Mouse (Mus musculus): ENCODE data around the gene Chit1. TPM values are rescaled to one million over a fixed set of nuclear protein-coding genes. Genes with fewer than 3 reads are reported as not detected.
A peak's percentile ranks its signal among the peaks of the same experiment; 100 is the strongest.

Chit1 gene
- polyA plus RNA-seq, 1 experiment from 2014 or later: 0.13 TPM

GRCm38 (mm10) chr1:134136351-134136750, 25.3 kb downstream of the Chit1 start:
- H3K9ac ChIP-seq (ENCODE audit: low read length): no peak overlapping the region
- H3K4me3 ChIP-seq (ENCODE audit: low read depth, low read length): no peak overlapping the region
- H3K27ac ChIP-seq (ENCODE audit: low read depth, low read length): no peak overlapping the region
- no peak for DNase-seq (ENCODE audit: low spot score)
- H3K9me3 ChIP-seq (replicated peaks; ENCODE audit: control insufficient read depth, low read length): no peaks in the 10 kb centered on the region
- H3K4me1 ChIP-seq (ENCODE audit: control insufficient read depth, insufficient read depth, low read length): no peaks in the 10 kb centered on the region
- ATAC-seq: no peak
- H3K4me2 ChIP-seq (ENCODE audit: low read length): no peak overlapping the region
- no peaks in the 10 kb centered on the region for H3K36me3 ChIP-seq (ENCODE audit: control insufficient read depth, insufficient read depth, low read length)
- no peaks in the 10 kb centered on the region for H3K27me3 ChIP-seq (replicated peaks; ENCODE audit: control insufficient read depth, insufficient read depth, low read length)
- 62% methylated on average over 3 of the region's 3 CpGs for WGBS

- no peaks in the 10 kb centered on the region for H3K9me3 ChIP-seq (replicated peaks; ENCODE audit: control insufficient read depth, low read length)
- ATAC-seq (no peak), DNase-seq (ENCODE audit: low spot score) (no peak)
- H3K36me3 ChIP-seq (ENCODE audit: control insufficient read depth, insufficient read depth, low read length): no peaks in the 10 kb centered on the region
- no peak overlapping the region for H3K9ac ChIP-seq (ENCODE audit: low read length)
- no peak overlapping the region for H3K4me3 ChIP-seq (ENCODE audit: low read depth, low read length)
- no peak overlapping the region for H3K4me2 ChIP-seq (ENCODE audit: low read length)
- 85% methylated on average over 9 of the region's 9 CpGs for WGBS
- H3K27me3 ChIP-seq (replicated peaks; ENCODE audit: control insufficient read depth, insufficient read depth, low read length): no peaks in the 10 kb centered on the region
- peaks cover 9% of the 10 kb centered on the region; the same call in 1 of the 2 replicates for H3K4me1 ChIP-seq (ENCODE audit: control insufficient read depth, insufficient read depth, low read length)
- H3K27ac ChIP-seq (ENCODE audit: low read depth, low read length): no peak overlapping the region
Measured at GRCm38 (mm10) chr1:134138424-134138823, 27.4 kb downstream of the Chit1 start.

- Histone ChIP-seq H3K27ac (ENCODE audit: low read depth, low read length) (peak overlapping the region; percentile 48), H3K4me2 (ENCODE audit: low read length) (no peak overlapping the region), H3K4me1 (ENCODE audit: control insufficient read depth, insufficient read depth, low read length) (peaks cover 9% of the 10 kb centered on the region; the same call in 1 of the 2 replicates), H3K36me3 (ENCODE audit: control insufficient read depth, insufficient read depth, low read length) (no peaks in the 10 kb centered on the region), H3K9me3 (replicated peaks; ENCODE audit: control insufficient read depth, low read length) (no peaks in the 10 kb centered on the region), H3K4me3 (ENCODE audit: low read depth, low read length) (no peak overlapping the region), H3K27me3 (replicated peaks; ENCODE audit: control insufficient read depth, insufficient read depth, low read length) (no peaks in the 10 kb centered on the region), H3K9ac (ENCODE audit: low read length) (no peak overlapping the region)
- peak; percentile 61 for DNase-seq (ENCODE audit: low spot score)
- ATAC-seq: peak; percentile 54
- WGBS: 32% methylated on average over 4 of the region's 4 CpGs
Measured at GRCm38 (mm10) chr1:134142363-134142794, 31.3 kb downstream of the Chit1 start.

GRCm38 (mm10) chr1:134146066-134146465, 35.0 kb downstream of the Chit1 start:
- WGBS: 87% methylated on average over 8 of the region's 8 CpGs
- H3K4me2 ChIP-seq (ENCODE audit: low read length): no peak overlapping the region
- H3K4me1 ChIP-seq (ENCODE audit: control insufficient read depth, insufficient read depth, low read length): peaks cover 9% of the 10 kb centered on the region; the same call in 1 of the 2 replicates
- no peak overlapping the region for H3K4me3 ChIP-seq (ENCODE audit: low read depth, low read length)
- DNase-seq (ENCODE audit: low spot score): peak; percentile 14
- no peak overlapping the region for H3K9ac ChIP-seq (ENCODE audit: low read length)
- no peaks in the 10 kb centered on the region for H3K27me3 ChIP-seq (replicated peaks; ENCODE audit: control insufficient read depth, insufficient read depth, low read length)
- no peak overlapping the region for H3K27ac ChIP-seq (ENCODE audit: low read depth, low read length)
- no peaks in the 10 kb centered on the region for H3K9me3 ChIP-seq (replicated peaks; ENCODE audit: control insufficient read depth, low read length)
- no peaks in the 10 kb centered on the region for H3K36me3 ChIP-seq (ENCODE audit: control insufficient read depth, insufficient read depth, low read length)
- ATAC-seq: no peak

GRCm38 (mm10) chr1:134150076-134150475, 39.0 kb downstream of the Chit1 start:
- no peak overlapping the region for H3K4me3 ChIP-seq (ENCODE audit: low read depth, low read length)
- H3K27me3 ChIP-seq (replicated peaks; ENCODE audit: control insufficient read depth, insufficient read depth, low read length): no peaks in the 10 kb centered on the region
- no peak for ATAC-seq
- no peaks in the 10 kb centered on the region for H3K36me3 ChIP-seq (ENCODE audit: control insufficient read depth, insufficient read depth, low read length)
- H3K4me1 ChIP-seq (ENCODE audit: control insufficient read depth, insufficient read depth, low read length): no peaks in the 10 kb centered on the region
- no peak for DNase-seq (ENCODE audit: low spot score)
- 71% methylated on average over 8 of the region's 8 CpGs for WGBS
- no peak overlapping the region for H3K4me2 ChIP-seq (ENCODE audit: low read length)
- H3K9me3 ChIP-seq (replicated peaks; ENCODE audit: control insufficient read depth, low read length): 0 out of 2 replicates have a peak, but pooled peaks cover 2% of the 10 kb centered on the region
- H3K9ac ChIP-seq (ENCODE audit: low read length): no peak overlapping the region
- no peak overlapping the region for H3K27ac ChIP-seq (ENCODE audit: low read depth, low read length)

GRCm38 (mm10) chr1:134150745-134151144, 39.7 kb downstream of the Chit1 start:
- H3K27me3 ChIP-seq (replicated peaks; ENCODE audit: control insufficient read depth, insufficient read depth, low read length): no peaks in the 10 kb centered on the region
- ATAC-seq (no peak), DNase-seq (ENCODE audit: low spot score) (no peak)
- H3K4me2 ChIP-seq (ENCODE audit: low read length): no peak overlapping the region
- no peak overlapping the region for H3K27ac ChIP-seq (ENCODE audit: low read depth, low read length)
- no peaks in the 10 kb centered on the region for H3K36me3 ChIP-seq (ENCODE audit: control insufficient read depth, insufficient read depth, low read length)
- no peak overlapping the region for H3K9ac ChIP-seq (ENCODE audit: low read length)
- no peaks in the 10 kb centered on the region for H3K4me1 ChIP-seq (ENCODE audit: control insufficient read depth, insufficient read depth, low read length)
- 0 out of 2 replicates have a peak, but pooled peaks cover 3% of the 10 kb centered on the region for H3K9me3 ChIP-seq (replicated peaks; ENCODE audit: control insufficient read depth, low read length)
- H3K4me3 ChIP-seq (ENCODE audit: low read depth, low read length): no peak overlapping the region
- 92% methylated on average over 9 of the region's 9 CpGs for WGBS

GRCm38 (mm10) chr1:134151655-134152412, 40.8 kb downstream of the Chit1 start:
- Histone ChIP-seq H3K4me2 (ENCODE audit: low read length) (no peak overlapping the region), H3K9me3 (replicated peaks; ENCODE audit: control insufficient read depth, low read length) (0 out of 2 replicates have a peak, but pooled peaks cover 3% of the 10 kb centered on the region), H3K36me3 (ENCODE audit: control insufficient read depth, insufficient read depth, low read length) (no peaks in the 10 kb centered on the region), H3K4me3 (ENCODE audit: low read depth, low read length) (no peak overlapping the region), H3K4me1 (ENCODE audit: control insufficient read depth, insufficient read depth, low read length) (no peaks in the 10 kb centered on the region), H3K9ac (ENCODE audit: low read length) (no peak overlapping the region), H3K27ac (ENCODE audit: low read depth, low read length) (no peak overlapping the region), H3K27me3 (replicated peaks; ENCODE audit: control insufficient read depth, insufficient read depth, low read length) (no peaks in the 10 kb centered on the region)
- DNase-seq (ENCODE audit: low spot score) (peak; percentile 92), ATAC-seq (peak; percentile 89)
- 35% methylated on average over 13 of the region's 13 CpGs for WGBS

- no peak overlapping the region for H3K27ac ChIP-seq (ENCODE audit: low read depth, low read length)
- WGBS: 82% methylated on average over 21 of the region's 21 CpGs
- H3K27me3 ChIP-seq (replicated peaks; ENCODE audit: control insufficient read depth, insufficient read depth, low read length): no peaks in the 10 kb centered on the region
- H3K36me3 ChIP-seq (ENCODE audit: control insufficient read depth, insufficient read depth, low read length): no peaks in the 10 kb centered on the region
- DNase-seq (ENCODE audit: low spot score) (no peak), ATAC-seq (no peak)
- H3K4me3 ChIP-seq (ENCODE audit: low read depth, low read length): no peak overlapping the region
- H3K9me3 ChIP-seq (replicated peaks; ENCODE audit: control insufficient read depth, low read length): 0 out of 2 replicates have a peak, but pooled peaks cover 3% of the 10 kb centered on the region
- no peak overlapping the region for H3K9ac ChIP-seq (ENCODE audit: low read length)
- no peaks in the 10 kb centered on the region for H3K4me1 ChIP-seq (ENCODE audit: control insufficient read depth, insufficient read depth, low read length)
- no peak overlapping the region for H3K4me2 ChIP-seq (ENCODE audit: low read length)
Measured at GRCm38 (mm10) chr1:134152626-134153590, 41.9 kb downstream of the Chit1 start.

Data from forebrain, embryonic 14.5 days (tissue).